Mouse (Mus musculus): Measurements from ENCODE around the gene Cmtm8. TPM values are rescaled to one million over a fixed set of nuclear protein-coding genes. Genes with fewer than 3 reads are reported as not detected.

The Cmtm8 gene
- polyA plus RNA-seq, 1 experiment from 2014 or later = 7.9 TPM

- 87% methylated on average over 4 of the region's 4 CpGs for WGBS
- no peaks in the 10 kb centered on the region for H3K27me3 ChIP-seq
- no peaks in the 10 kb centered on the region for H3K9me3 ChIP-seq
- H3K4me1 ChIP-seq = no peaks in the 10 kb centered on the region
- peaks cover 13% of the 10 kb centered on the region; the same call in 1 of the 2 replicates for H3K36me3 ChIP-seq
- no peak overlapping the region for H3K4me2 ChIP-seq (replicated peaks)
- H3K9ac ChIP-seq (replicated peaks) = no peak overlapping the region
- H3K27ac ChIP-seq (replicated peaks) = no peak overlapping the region
- no peak for ATAC-seq (replicated peaks)
- H3K4me3 ChIP-seq = no peak overlapping the region
These were observed 98.8 kb downstream of the Cmtm8 start for GRCm38 (mm10) chr9:114745163-114745562.

DNA sequence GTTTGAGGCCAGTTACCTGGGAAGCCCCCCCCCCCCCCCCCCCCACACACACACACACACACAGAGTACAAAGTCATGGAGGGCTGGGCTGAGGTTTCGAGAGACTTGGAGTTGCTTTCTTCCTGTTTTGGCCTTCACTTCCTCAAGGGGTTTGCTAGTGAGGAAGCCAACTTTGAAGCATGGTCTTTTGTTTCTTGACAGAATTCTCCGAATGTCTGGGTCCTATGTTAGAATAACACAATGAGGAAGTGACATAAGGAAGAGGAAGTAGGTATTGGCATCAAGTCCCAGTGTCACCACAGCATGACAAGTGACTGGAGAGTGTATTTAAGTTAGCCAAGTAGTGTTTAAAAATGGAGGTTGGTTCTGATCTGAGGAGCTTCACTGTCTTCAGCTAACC is 101.2 kb downstream of the Cmtm8 start:
- no peaks in the 10 kb centered on the region for H3K27me3 ChIP-seq
- WGBS = 84% methylated on average over 2 of the region's 2 CpGs
- no peaks in the 10 kb centered on the region for H3K4me1 ChIP-seq
- ATAC-seq (replicated peaks) = no peak
- H3K9me3 ChIP-seq = no peaks in the 10 kb centered on the region
- peaks cover 9% of the 10 kb centered on the region; the same call in 1 of the 2 replicates for H3K36me3 ChIP-seq
- no peak overlapping the region for H3K9ac ChIP-seq (replicated peaks)
- H3K4me3 ChIP-seq = no peak overlapping the region
- H3K27ac ChIP-seq (replicated peaks) = no peak overlapping the region
- no peak overlapping the region for H3K4me2 ChIP-seq (replicated peaks)

DNA sequence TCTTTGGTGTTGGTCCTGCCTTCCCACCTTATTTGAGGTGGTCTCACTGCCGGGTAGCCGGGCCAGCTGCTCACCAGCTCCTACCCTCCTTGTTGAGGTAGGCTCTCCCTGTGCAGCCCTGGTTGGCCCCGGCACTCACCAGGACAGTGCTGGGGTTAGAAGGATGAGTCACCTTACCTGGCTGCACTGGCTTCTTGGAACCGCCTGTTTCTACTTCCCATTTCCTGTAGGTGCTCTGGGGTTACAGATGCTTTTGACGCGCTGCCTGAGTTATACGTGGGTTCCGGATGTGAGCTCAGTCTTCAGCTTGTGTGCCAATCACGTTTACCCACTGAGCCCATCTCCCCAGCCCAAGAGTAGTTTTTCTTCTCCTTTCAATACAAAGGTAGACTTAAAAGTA is 103.6 kb downstream of the Cmtm8 start:
- H3K9ac ChIP-seq (replicated peaks) = no peak overlapping the region
- 95% methylated on average over 9 of the region's 9 CpGs for whole genome bisulfite sequencing
- H3K4me1 ChIP-seq = no peaks in the 10 kb centered on the region
- H3K36me3 ChIP-seq = no peaks in the 10 kb centered on the region
- ATAC-seq (replicated peaks) = no peak
- H3K9me3 ChIP-seq = no peaks in the 10 kb centered on the region
- H3K4me2 ChIP-seq (replicated peaks) = no peak overlapping the region
- no peaks in the 10 kb centered on the region for H3K27me3 ChIP-seq
- no peak overlapping the region for H3K27ac ChIP-seq (replicated peaks)
- H3K4me3 ChIP-seq = no peak overlapping the region

Other genes with a start within 250 kb of the Cmtm8 start
- gene Cnot10, start 204.0 kb downstream of the Cmtm8 start, polyA plus RNA-seq (2015; fragmentation: Nextera tagmentation; extraction: Ambion mirVana) = 57.9 and 60.1 TPM in 2 replicates
- gene Dync1li1, start 155.4 kb downstream of the Cmtm8 start, polyA plus RNA-seq (2015; fragmentation: Nextera tagmentation; extraction: Ambion mirVana) = 110 and 113 TPM in 2 replicates
- 24.7 and 26.5 TPM in 2 replicates for gene Cmtm6, start 113.0 kb downstream of the Cmtm8 start, polyA plus RNA-seq (2015; fragmentation: Nextera tagmentation; extraction: Ambion mirVana)
- 15.2 and 18.1 TPM in 2 replicates for gene Cmtm7, start 62.3 kb downstream of the Cmtm8 start, polyA plus RNA-seq (2015; fragmentation: Nextera tagmentation; extraction: Ambion mirVana)
- gene Gpd1l, start 89.8 kb upstream of the Cmtm8 start, polyA plus RNA-seq (2015; fragmentation: Nextera tagmentation; extraction: Ambion mirVana) = 29.9 and 30.9 TPM in 2 replicates
- 1.9 and 2.6 TPM in 2 replicates for gene Osbpl10, start 134.4 kb upstream of the Cmtm8 start, polyA plus RNA-seq (2015; fragmentation: Nextera tagmentation; extraction: Ambion mirVana)
- gene Rps27rt, start 138.6 kb upstream of the Cmtm8 start, polyA plus RNA-seq (2015; fragmentation: Nextera tagmentation; extraction: Ambion mirVana) = 229 and 257 TPM in 2 replicates

All from forebrain, embryonic 15.5 days (tissue).